Mouse (Mus musculus) heart, postnatal 0 days (tissue): ENCODE results near the gene A830031A19Rik. TPM values are rescaled to one million over a fixed set of nuclear protein-coding genes. Genes with fewer than 3 reads are reported as not detected.

ENCODE experiments used
- ATAC-seq: fragments of 200-750 bp; cut with Nextera tagmentation; 2 replicates; pipeline ENCODE4 v1.8.0; 2017; ENCODE audit warnings: low read depth, moderate number of reproducible peaks, moderate library complexity; ENCODE audit not compliant: insufficient read depth
- DNase-seq: peaks from one replicate; pipeline ENCODE4 v3.0.0-alpha.2; 2016; ENCODE audit warnings: low spot score
- H3K27ac ChIP-seq: fragments of 300-500 bp; sonication (generic); 2 replicates; pipeline ENCODE4 v1.5.1; 2014; ENCODE audit warnings: low read depth, mild to moderate bottlenecking
- H3K27me3 ChIP-seq: fragments of 300-500 bp; sonication (generic); 2 replicates; pipeline ENCODE4 v1.6.1; 2014; ENCODE audit warnings: low read length, mixed read lengths; ENCODE audit not compliant: control insufficient read depth, insufficient read depth
- H3K36me3 ChIP-seq: fragments of 300-500 bp; sonication (generic); replicated peaks from 2 replicates; pipeline ENCODE4 v1.6.1; 2014; ENCODE audit warnings: low read length, mixed read lengths; ENCODE audit not compliant: control insufficient read depth, insufficient read depth
- H3K4me1 ChIP-seq: fragments of 300-500 bp; sonication (generic); 2 replicates; pipeline ENCODE4 v1.6.1; 2014; ENCODE audit warnings: antibody characterized with exemption; ENCODE audit not compliant: control insufficient read depth, insufficient read depth
- H3K4me2 ChIP-seq: fragments of 300-500 bp; sonication (generic); 2 replicates; pipeline ENCODE4 v1.6.1; 2014; ENCODE audit warnings: low read depth, mild to moderate bottlenecking, low read length, moderate library complexity
- H3K4me3 ChIP-seq: fragments of 300-500 bp; sonication (generic); 2 replicates; pipeline ENCODE4 v1.5.1; 2014; ENCODE audit warnings: low read depth, low read length
- H3K9ac ChIP-seq: fragments of 300-500 bp; sonication (generic); replicated peaks from 2 replicates; pipeline ENCODE4 v1.6.1; 2014; ENCODE audit warnings: low read depth, low read length, mixed read lengths
- H3K9me3 ChIP-seq: fragments of 300-500 bp; sonication (generic); replicated peaks from 2 replicates; pipeline ENCODE4 v1.6.1; 2016; ENCODE audit warnings: low read length; ENCODE audit not compliant: control insufficient read depth
- CTCF ChIP-seq: IDR thresholded peaks from 2 replicates; pipeline ENCODE4 v1.5.1; 2016; ENCODE audit warnings: antibody characterized with exemption, control low read depth, low read depth
- EP300 ChIP-seq: IDR thresholded peaks from 2 replicates; pipeline ENCODE4 v1.6.1; 2016; ENCODE audit warnings: antibody characterized with exemption, low read depth
- WGBS: fragments of 180-500 bp; shearing (Covaris S2); extraction: QIAGEN DNeasy Blood & Tissue Kit; methylation state at CpG from one replicate; pipeline ENCODE4 v1.1.7; 2014; 5-methylcytosine and 5-hydroxymethylcytosine counted together
- polyA plus RNA-seq: library from polyadenylated mRNA; unstranded; fragments of >200 nt; fragmentation: Nextera tagmentation; extraction: Ambion mirVana; gene quantifications from 2 replicates; pipeline ENCODE4 v1.2.1, GENCODE M21; 2015
- total RNA-seq: library from RNA; depleted of rRNA; stranded (reverse); fragments of >200 nt; gene quantifications from 2 replicates; pipeline ENCODE4 v1.2.3, GENCODE M21; 2014; ENCODE audit warnings: low replicate concordance

The A830031A19Rik gene
- total and polyA plus RNA-seq, 2 experiments from 2014 or later = not detected

DNA sequence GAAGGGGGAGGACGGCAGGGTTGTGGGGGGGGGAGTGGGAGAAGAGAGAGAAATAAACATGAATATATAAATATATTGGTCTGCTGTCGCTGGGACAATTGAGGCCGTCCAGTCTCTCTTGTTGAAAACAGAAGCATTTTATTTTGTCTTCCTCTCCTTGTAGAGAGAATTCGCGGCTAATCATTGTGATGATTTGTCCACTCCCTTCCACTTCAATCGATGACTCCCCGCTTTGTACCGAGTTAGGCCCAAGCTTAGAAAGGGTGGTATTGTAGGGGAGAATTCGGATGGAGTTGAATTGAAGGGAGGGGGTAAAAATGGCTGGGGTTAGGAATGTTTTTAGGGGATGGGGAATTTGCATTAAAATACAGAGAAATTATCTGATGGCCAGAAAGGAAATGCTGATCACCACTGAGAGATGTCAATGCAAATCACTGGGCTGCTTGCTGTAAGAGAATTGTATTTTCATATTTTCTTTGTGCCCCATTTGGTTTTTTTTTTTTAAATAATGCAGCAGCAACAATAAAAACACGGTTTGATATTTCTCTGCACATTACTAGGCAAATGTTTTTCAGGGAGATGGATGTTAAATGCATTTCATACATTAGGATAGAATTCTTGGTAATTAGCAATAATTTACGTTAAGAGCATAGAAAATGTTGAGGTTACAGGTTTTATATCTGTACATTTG is 7.7 kb upstream of the A830031A19Rik start:
- peaks cover 18% of the 10 kb centered on the region; the same call in 1 of the 2 replicates for H3K4me1 ChIP-seq
- no peak for TF ChIP-seq CTCF
- no peak for TF ChIP-seq EP300
- no peaks in the 10 kb centered on the region for H3K27me3 ChIP-seq
- ATAC-seq (no peak), DNase-seq (no peak)
- H3K4me2 ChIP-seq = peak overlapping the region; percentile 98
- H3K27ac ChIP-seq = peak overlapping the region; percentile 77
- H3K36me3 ChIP-seq = peaks cover 10% of the 10 kb centered on the region; the same call in 1 of the 2 replicates
- no peaks in the 10 kb centered on the region for H3K9me3 ChIP-seq
- H3K4me3 ChIP-seq = peak overlapping the region; percentile 70
- H3K9ac ChIP-seq = peak overlapping the region; percentile 72
- WGBS = 40% methylated on average over 11 of the region's 11 CpGs

- peak; percentile 8 for DNase-seq
- Histone ChIP-seq H3K9ac (peak overlapping the region; percentile 72), H3K27me3 (no peaks in the 10 kb centered on the region), H3K4me2 (peak overlapping the region; percentile 98), H3K4me1 (peaks cover 18% of the 10 kb centered on the region; the same call in 1 of the 2 replicates), H3K36me3 (peaks cover 6% of the 10 kb centered on the region; the same call in 1 of the 2 replicates), H3K9me3 (no peaks in the 10 kb centered on the region), H3K27ac (peak overlapping the region; percentile 77), H3K4me3 (peak overlapping the region; percentile 70)
- ATAC-seq = 0 out of 2 replicates have a peak, but pooled peaks have one; percentile 7
- TF ChIP-seq CTCF (no peak), EP300 (no peak)
- WGBS = under 1% methylated on average over 43 of the region's 43 CpGs
Measured at GRCm38 (mm10) chr11:24081687-24082384, 7.0 kb upstream of the A830031A19Rik start.

- peak overlapping the region; percentile 98 for H3K4me2 ChIP-seq
- peaks cover 18% of the 10 kb centered on the region; the same call in 1 of the 2 replicates for H3K4me1 ChIP-seq
- H3K36me3 ChIP-seq = peaks cover 6% of the 10 kb centered on the region; the same call in 1 of the 2 replicates
- ATAC-seq (peak; percentile 59), DNase-seq (peak; percentile 65)
- H3K27me3 ChIP-seq = no peaks in the 10 kb centered on the region
- peak overlapping the region; percentile 77 for H3K27ac ChIP-seq
- no peak for TF ChIP-seq EP300
- peak; percentile 49 for TF ChIP-seq CTCF
- H3K9ac ChIP-seq = peak overlapping the region; percentile 72
- under 1% methylated on average over 35 of the region's 35 CpGs for WGBS
- no peaks in the 10 kb centered on the region for H3K9me3 ChIP-seq
- H3K4me3 ChIP-seq = peak overlapping the region; percentile 70
Measured at GRCm38 (mm10) chr11:24081016-24081686, 6.3 kb upstream of the A830031A19Rik start.

DNA sequence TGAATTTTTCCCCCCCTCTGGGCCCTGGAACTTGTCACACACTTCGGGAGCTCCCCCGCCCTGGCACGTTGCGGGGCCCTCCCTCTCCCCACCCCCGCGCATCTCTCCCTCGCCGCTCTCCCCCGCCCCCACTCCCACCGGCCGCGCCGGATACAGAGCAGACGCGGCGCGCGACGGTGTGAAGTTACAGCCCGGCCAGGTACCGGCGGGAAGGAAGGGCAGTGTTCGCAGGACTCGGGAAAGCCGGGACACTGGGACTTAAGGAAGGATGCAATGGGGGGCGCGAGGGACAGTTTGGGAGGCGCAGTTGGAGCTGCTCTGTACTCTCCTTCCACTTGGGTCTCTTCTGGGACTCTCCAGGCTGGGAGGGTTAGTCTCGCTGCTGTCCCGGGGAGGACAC is 5.7 kb upstream of the A830031A19Rik start:
- DNase-seq = no peak
- no peaks in the 10 kb centered on the region for H3K27me3 ChIP-seq
- H3K27ac ChIP-seq = peak overlapping the region; percentile 19; the same call in 1 of the 2 replicates
- peaks cover 6% of the 10 kb centered on the region; the same call in 1 of the 2 replicates for H3K36me3 ChIP-seq
- peak; percentile 0; the same call in 1 of the 2 replicates for ATAC-seq
- peak overlapping the region; percentile 72 for H3K9ac ChIP-seq
- under 1% methylated on average over 27 of the region's 30 CpGs for WGBS
- H3K9me3 ChIP-seq = no peaks in the 10 kb centered on the region
- H3K4me1 ChIP-seq = peaks cover 18% of the 10 kb centered on the region; the same call in 1 of the 2 replicates
- H3K4me3 ChIP-seq = peak overlapping the region; percentile 70
- H3K4me2 ChIP-seq = peak overlapping the region; percentile 98
- TF ChIP-seq EP300 (no peak), CTCF (no peak)
